Mouse (Mus musculus): ENCODE measurements around the gene Sept11. TPM values are rescaled to one million over a fixed set of nuclear protein-coding genes. Genes with fewer than 3 reads are reported as not detected.

Sept11 gene
- 18.4 and 21.6 TPM in 2 replicates for polyA plus RNA-seq (2012)

- TF ChIP-seq GATA1 (IDR thresholded peaks at IDR 0.05; ENCODE audit: low read length), result no peak
Observed at GRCm38 (mm10) chr5:93092857-93093622, at the start of gene Sept11. Gene Sept11, plus strand, starts transcription at chr5:93093437.

GRCm38 (mm10) chr5:93043688-93044583, 49.3 kb upstream of the Sept11 start:
- no peak for TF ChIP-seq GATA1 (IDR thresholded peaks at IDR 0.05; ENCODE audit: low read length)

DNA sequence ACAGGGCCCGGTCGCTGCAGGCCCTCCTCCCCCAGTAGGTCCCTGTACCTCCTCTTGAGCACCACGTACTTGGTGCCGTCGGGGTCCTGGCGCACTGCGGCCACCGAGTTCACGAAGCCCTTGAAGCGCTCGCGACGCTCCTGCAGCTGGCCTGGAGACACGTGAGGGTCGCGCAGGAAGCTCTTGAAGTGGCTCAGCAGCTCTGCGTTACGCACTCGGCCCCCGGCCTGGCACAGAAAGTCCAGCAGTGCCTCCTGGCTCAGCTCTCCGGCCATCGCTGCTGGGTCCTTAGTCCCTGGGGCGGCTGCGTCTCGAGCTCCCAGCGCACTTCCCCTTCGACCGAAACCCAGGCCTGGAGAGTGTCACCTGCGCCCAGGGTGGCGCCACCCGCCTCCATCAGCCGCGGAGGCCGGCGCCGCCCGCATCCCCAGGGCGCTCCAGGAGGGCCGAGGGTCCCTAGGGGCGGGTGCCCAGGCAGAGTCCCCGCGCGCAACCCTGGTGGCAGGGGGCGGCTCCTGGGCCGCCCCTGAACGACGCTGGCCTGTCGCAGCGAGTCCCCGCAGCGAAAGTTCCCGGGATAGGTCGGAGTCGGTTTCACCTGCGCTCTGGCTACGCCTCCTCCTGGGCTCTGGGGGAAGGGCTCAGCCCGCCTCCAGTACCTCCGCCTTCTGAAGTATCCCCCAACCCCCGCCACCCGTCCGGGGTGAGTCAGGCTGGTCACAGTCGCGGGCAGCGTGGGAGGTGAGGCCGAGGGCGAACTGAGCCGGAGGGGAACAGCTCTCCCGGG, 48.5 kb upstream of the Sept11 start, which contains the start of gene Sowahb:
TSS of gene Sowahb (minus strand) at position 439 of the 787 bp plus-strand sequence.
- TF ChIP-seq GATA1 (IDR thresholded peaks at IDR 0.05; ENCODE audit: low read length), result no peak

DNA sequence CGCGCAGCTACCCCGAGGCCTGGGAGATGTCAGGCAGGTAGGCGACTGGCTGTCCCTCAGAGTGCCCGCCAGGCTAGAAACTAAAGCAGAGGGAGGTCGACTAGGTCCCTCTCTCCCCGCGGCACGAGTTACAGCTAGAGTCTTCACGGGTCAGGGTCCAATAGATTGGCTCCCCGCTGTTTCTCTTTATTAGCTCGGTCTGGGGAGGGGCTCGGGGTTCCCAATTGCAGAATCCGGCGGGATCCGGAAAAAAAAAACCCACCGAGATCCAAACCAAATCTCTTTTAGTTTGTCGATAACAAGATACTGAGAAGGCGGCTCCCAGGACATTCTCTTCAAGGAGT, 47.9 kb upstream of the Sept11 start:
- TF ChIP-seq GATA1 (IDR thresholded peaks at IDR 0.05; ENCODE audit: low read length), result no peak

GRCm38 (mm10) chr5:93046306-93046845, 46.9 kb upstream of the Sept11 start:
- TF ChIP-seq GATA1 (IDR thresholded peaks at IDR 0.05; ENCODE audit: low read length), result no peak

- no peak for TF ChIP-seq GATA1 (IDR thresholded peaks at IDR 0.05; ENCODE audit: low read length)
Observed at GRCm38 (mm10) chr5:93048481-93049240, 44.6 kb upstream of the Sept11 start.

DNA sequence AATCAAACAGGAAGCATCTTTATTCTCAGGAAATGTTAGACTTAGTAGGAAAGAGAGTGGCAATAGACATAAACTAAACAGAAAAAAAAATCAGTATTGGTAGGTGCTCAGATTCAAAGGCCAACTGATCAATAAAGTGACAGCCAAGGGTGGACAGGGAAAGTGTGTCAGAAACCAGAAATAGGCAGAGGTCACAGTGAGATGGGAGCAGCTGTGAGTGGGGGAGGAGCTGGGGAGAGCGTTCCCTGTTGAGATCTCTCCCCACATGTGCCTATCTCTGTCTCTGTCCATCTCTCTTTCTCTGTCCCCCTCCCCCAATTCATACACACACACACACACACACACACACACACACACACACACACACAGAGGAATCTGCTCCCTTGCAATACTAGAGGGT, 43.3 kb upstream of the Sept11 start:
- TF ChIP-seq GATA1 (IDR thresholded peaks at IDR 0.05; ENCODE audit: low read length), result no peak

DNA sequence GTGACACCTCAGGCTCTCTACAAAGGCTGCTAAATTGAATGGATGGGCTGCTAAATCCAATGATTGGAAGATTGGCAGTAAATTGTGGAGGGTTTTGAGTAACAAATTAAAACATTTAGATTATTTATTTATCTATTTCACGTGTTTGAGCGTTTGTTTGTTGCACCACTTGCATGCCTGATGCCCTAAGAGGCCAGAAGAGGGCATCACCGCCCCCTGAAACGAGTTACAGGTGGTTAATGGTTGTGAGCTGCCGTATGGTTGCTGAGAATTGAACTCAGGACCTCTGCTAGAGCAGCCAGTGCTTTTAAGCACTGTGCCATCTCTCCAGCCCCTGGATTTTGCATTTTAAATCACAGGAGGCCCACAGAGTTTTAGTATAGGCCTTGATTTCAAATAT, 42.2 kb upstream of the Sept11 start:
- no peak for TF ChIP-seq GATA1 (IDR thresholded peaks at IDR 0.05; ENCODE audit: low read length)

- TF ChIP-seq GATA1 (IDR thresholded peaks at IDR 0.05; ENCODE audit: low read length), result no peak
Observed at GRCm38 (mm10) chr5:93051951-93052350, 41.3 kb upstream of the Sept11 start.

DNA sequence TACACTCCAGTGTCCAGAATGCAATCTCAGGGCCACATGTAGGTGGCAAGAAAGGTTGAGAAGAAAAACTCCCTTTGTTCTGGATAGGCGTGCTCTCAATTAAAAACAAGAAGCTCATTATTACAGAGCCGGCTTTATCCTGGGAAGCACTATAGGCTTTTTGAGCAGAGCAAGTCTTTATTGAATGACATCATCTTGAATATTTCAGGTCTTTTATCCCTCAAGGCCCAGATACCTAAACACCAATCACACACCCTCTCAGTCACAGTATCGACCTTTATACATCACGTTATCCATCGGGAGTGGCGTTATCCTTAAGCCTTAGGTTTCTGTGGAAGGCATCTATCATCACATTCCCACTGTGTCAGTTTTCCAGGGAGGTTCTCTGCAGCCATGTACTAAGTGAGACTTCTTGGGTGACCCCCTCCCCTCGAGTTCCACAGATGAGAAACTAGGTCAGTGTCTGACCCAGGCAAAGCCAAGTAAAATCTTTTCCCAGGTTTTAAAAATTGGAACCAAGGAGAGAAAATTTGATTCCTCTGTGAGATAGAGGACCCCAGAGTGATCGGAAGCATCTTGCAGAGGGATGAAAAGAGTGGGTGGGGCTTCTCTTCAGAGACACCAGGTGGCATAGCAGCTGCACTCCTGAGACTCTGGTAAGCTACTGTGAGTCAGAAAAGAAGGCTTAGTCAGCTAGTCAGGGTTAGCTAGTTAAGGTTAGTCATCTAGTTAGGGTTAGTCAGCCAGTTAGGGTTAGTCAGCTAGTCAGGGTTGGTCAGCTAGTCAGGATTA, 39.4 kb upstream of the Sept11 start:
- no peak for TF ChIP-seq GATA1 (IDR thresholded peaks at IDR 0.05; ENCODE audit: low read length)

- TF ChIP-seq GATA1 (IDR thresholded peaks at IDR 0.05; ENCODE audit: low read length), result no peak
Observed at GRCm38 (mm10) chr5:93060865-93061264, 32.4 kb upstream of the Sept11 start.

DNA sequence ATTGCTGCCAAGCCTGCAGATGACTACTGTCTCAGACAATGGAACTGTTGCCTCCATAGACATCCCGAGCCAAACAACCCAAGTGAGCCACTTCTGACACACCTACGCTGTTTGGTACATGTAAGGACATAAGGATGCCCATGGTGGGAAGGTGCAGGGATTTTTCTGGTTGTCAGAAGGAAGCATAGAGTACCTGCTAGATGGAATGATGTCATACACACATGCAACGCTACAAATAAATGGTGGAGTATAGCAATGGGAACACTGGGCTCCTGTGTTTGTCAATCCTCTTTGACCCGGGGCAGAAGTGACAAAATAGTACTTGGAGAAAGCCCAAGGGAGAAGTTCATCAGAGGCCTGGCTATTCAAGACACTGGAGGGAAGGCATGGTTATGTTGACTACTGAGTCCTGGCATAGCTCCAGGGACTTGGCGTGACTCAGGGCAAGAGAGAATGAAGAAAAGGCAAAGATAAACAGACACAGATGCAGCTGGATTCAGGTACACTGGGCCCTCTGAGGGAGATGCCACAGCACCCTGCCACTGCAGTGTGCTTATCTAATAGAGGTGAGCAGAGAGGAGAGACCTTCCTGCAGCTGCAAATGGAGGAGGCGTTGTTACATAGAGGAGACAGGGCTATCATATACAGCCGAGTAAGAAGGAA, 15.4 kb upstream of the Sept11 start:
- TF ChIP-seq GATA1 (IDR thresholded peaks at IDR 0.05; ENCODE audit: low read length), result no peak

DNA sequence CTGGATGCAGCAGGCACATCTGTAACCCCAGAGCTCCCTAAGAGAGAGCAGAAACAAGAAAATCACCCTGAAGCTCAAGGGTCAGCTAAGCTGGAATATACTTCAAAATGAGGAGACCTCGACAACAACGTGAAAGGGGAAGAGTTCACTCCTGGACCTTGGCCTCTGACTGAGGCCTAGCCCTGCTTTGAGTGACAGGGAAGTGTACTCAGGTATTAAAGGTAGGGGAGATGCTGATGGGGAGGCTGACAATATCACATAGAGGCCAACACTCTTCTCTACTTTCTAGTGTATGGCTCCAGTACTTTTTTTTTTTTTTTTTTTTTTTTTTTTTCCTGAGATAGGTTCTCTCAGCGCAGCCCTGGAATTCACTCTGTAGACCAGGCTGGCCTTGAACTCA, 13.6 kb upstream of the Sept11 start:
- no peak for TF ChIP-seq GATA1 (IDR thresholded peaks at IDR 0.05; ENCODE audit: low read length)

All from G1E-ER4 (cell line).